Mouse (Mus musculus): Measurements from ENCODE around the gene Morn5.

DNA sequence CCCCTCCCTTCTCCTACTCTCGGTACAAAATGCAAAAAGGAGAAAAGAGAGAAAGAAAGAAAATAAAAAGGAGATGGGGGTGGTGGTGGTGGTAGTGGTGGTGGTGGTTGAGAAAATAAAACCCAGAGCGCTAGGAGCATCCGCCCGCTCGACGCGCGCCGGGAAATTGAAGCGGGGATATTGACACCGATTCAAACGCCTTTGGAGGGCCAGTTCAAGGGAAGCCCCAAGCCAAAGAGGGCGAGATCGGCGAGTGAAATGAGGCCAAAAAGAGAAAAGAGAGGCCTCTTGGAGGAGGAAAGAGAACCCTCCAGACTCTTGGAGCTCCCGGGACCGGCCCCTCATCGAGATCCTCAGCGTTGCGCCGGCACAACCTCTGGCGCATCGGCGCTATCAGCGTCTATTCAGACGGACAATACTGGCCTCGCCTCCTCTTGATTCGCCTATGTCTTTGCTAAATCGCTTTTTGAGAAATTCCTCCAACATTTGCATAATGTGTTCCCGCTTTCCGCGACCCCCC, 55.2 kb downstream of the Morn5 start:
- TF ChIP-seq CTCF (IDR thresholded peaks at IDR 0.05) (no peak), EP300 (IDR thresholded peaks at IDR 0.05; ENCODE audit: insufficient read depth, low read depth, low read length) (no peak), POLR2A (IDR thresholded peaks at IDR 0.05; ENCODE audit: insufficient read depth, low read depth, low read length) (no peak)
